Mouse (Mus musculus) brain, adult 2 months (tissue): ENCODE measurements at regions not wholly inside any gene's neighbourhood (a gene's known extent, or its start where the extent isn't known, plus 50 kb on each side); places are given as distances from the start of the nearest gene placed in this dataset.

ENCODE experiments used
- DNase-seq: peaks from one replicate; pipeline ENCODE4 v3.0.0; 2011; ENCODE audit warnings: low read depth, low spot score

DNA sequence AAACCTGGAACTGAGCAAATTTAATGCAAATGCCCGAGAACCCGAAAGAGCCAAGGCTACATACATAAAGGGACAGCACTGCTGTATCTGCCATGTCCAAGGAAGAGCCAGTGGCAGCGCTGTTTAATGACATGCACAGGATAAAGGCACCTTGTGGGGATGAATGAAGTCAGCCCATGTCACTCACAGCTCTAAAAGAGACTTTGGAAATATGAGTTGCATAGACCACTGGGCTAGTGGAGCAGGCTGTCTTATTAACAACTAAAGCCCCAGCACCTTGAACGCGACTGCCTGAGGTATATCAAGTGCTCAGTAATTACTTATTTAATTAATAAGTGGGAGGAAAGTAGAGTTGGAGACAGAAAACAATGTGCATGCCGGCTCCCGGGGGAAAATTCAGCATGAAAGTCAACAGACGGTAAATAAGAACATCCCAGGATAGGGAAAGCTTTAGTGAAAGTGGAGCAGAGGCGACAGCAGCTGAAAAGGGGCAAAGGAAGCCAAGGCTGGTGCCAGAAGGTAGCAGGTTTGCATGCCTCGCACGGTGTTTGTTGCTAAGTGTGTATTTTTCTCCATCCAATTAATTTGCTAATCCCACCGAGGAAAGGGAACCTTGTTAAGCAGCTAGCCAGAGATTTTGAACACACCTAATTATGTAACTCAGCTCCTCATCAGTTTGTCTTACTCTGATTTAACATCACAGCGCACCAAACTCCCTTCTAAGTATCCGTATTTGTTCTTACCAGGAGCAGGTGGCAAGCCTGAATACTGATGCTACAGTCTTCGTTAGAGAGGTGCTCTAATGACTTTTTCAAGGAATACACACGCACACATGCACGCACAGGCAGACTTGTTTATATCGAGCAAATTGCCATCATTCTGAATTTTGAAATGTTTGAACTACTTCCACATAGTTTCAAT is 167.4 kb downstream of the Triml1 start:
- DNase-seq, result no peak

DNA sequence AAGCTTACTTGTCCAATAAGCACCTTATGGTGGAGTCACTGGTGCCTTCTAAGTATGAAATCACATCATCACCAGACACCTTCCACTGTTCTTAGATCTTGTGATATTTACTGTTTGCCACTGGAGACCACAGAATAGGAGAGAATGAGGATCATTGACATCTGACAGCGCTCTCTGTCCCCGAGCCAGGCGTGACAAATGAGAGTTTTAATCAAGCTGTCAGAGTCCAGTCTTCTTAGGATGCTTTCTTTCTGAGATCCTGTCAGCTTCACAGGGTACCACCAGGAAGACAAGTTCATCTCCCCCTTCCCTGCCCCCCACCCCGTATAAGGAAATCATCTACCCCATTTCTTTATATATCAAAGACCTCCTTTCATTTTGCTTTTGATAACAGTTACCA is 168.7 kb downstream of the Triml1 start:
- DNase-seq, result no peak

DNA sequence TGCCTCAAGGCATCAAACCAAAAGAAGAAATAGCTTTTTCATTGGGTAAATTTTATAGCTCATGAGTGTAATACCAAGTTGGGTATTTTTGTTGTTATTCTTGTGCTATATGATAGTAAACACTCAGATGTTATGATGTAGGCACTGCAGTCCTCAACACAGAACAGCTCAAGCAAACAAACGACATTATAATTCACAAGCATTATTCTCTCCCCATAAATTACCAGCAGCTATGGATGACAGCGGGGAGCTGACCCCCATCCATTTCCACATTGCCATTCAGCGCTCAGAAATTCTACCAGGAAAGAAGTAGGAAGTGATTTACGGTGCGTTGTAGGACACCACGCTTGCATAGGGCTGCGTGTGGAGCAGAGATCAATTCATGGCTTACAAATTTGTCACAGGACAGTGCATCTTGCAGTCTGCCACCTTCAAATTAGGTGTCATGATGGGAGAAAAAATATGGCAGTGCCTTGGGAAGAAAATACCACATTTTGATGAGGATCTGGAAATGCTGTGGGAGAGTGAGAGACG is 173.4 kb downstream of the Triml1 start:
- DNase-seq, result no peak

DNA sequence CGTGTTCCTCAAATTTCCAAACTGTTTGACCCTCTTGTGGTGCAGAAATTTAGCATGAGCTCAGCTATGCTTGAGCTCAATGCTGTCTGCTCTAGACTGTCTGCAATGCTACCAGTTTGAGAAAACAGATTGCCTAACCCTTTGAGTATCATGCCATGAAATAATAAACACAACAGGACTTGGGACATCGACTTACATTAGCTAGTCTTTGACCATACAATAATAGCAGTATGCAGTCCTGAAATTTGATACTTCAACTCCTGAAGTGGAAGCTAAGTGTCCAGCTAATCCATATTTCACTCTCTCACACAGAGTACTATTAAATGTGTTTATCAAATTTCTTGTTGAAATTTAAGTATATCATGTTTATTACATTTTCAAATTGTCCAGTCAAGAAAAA is 176.8 kb downstream of the Triml1 start:
- DNase-seq, result no peak

DNA sequence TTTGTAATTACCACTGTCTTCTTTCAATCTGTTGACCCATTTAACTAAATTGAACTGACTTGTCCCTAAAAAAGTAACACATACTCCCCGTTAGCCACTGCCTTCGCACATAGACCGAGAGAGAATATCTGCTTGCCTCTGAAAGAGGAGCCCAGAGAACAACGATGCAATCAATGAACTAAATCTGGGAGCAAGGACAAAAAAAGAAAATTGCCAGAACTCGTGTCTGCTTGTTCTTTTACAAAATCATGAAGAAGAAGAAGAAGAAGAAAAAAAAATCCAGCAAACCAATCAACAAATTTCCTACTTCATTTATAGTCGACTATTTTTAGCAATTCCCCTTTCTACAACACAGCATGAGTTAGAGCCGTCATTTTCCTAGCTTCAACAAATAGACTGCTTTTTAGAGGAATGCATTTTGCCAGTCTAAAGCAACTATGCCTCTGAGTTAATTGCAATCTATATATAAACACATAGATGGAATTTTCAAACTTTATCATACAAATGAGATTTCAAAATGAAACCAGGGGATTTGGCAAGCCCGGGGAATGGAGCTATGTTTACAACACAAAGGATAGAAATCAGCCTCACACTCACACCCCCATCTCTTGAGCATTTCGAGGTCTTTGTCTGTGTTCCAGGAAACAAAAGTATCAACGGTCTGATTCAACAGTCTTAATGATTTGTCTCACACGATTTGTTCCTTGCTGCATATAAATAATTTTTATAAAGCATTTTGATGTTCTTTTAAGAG is 183.1 kb downstream of the Triml1 start:
- DNase-seq, result peak; percentile 56

DNA sequence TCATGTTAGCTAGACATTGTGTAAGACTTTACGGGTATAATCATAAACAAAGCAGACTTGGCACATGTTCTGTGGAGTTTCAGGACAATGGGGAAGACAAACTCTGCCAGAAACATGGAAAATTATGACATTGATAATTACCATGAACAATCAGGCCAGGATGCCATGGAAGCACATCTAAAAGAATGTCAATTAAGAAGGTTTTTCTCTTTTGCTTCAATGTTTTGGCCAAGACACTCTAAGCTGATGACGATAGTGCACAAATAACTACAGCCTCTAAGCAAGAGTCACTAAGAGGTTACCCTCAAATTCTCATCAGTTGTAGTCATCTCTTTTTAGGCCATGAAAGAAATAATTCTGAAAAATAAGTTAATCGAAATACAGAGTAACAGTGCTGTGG is 208.7 kb downstream of the Triml1 start:
- no peak for DNase-seq

DNA sequence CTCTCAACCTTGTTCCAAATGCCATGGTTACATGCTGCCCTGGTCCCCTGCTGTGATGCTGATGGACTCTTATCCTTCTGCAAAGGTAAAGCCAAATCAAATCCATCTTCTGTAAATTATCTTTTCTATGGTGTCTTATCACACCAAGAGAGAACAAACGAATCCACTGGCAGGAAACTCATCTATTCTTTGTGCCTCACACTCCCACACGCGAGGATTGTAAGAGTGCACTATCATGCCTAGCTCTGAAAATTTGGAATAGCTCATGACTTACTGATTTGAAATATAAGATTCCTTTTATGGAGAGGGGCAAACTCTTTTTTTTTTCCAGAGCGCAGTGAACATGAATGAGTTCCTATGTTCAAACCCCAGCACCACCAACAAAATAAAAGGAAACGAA is 249.6 kb downstream of the Triml1 start:
- DNase-seq, result peak; percentile 28

DNA sequence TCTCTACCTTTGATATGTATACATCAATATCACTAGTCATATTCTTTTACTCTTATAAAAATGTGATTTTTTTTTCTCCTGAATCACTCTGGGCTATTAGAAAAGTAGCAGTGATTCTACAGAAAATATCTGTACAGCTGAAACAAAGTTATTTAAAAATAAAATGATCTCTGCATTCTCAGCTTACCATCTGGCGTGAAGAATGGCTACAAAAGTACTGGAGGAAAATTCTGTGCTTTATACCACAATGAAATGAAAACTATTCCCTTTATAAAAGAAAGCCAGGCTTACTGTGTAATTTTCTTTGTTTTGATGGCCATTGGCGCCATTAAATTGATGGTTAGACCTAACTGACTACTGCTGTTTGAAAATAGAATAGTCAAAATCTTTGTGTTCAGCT is 254.8 kb downstream of the Triml1 start:
- peak; percentile 47 for DNase-seq

DNA sequence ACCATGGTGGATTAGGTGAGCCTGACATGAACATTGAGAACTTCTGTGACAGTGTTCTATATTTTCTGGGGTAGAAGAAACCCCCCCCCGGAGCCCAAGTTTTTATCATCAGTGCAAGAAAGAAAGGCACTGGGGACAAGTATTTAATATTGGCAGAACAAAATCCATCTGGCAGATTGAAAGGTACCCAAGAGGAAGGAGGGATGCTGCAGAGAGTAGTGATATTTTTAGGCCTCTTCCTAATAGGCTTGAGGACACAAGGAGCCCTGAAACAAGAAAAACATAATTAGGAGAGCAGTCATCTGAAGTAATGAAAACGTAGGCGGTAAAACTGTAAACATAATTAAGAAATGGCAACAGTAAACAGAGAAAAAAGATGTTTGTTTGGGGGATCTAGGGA is 271.0 kb downstream of the Triml1 start:
- peak; percentile 12 for DNase-seq
